Mouse (Mus musculus): Measurements from ENCODE around the gene Hist1h4a. TPM values are rescaled to one million over a fixed set of nuclear protein-coding genes. Genes with fewer than 3 reads are reported as not detected.

Gene Hist1h4a
- polyA plus RNA-seq, 1 experiment from 2014 or later = not detected

GRCm38 (mm10) chr13:23760240-23760971 lies 624 bp downstream of the Hist1h4a start:
- WGBS = 2% methylated on average over 20 of the region's 27 CpGs
- DNase-seq (ENCODE audit: low spot score) = peak; percentile 41
- Histone ChIP-seq H3K27ac (ENCODE audit: low read depth, low read length) (peak overlapping the region; percentile 72), H3K4me3 (ENCODE audit: low read depth, low read length) (peak overlapping the region; percentile 50), H3K9me3 (ENCODE audit: control insufficient read depth, low read length) (no peaks in the 10 kb centered on the region), H3K4me1 (ENCODE audit: control insufficient read depth, insufficient read depth, low read length) (peaks cover 3% of the 10 kb centered on the region; the same call in 1 of the 2 replicates), H3K4me2 (ENCODE audit: low read depth) (peak overlapping the region; percentile 70), H3K9ac (ENCODE audit: low read length) (peak overlapping the region; percentile 57), H3K36me3 (ENCODE audit: control insufficient read depth, insufficient read depth, low read length) (no peaks in the 10 kb centered on the region), H3K27me3 (ENCODE audit: control insufficient read depth, insufficient read depth, low read length) (no peaks in the 10 kb centered on the region)
- ATAC-seq (ENCODE audit: insufficient read depth, low FRiP score, low TSS enrichment) = peak; percentile 1; the same call in 1 of the 2 replicates

- peaks cover 3% of the 10 kb centered on the region; the same call in 1 of the 2 replicates for H3K4me1 ChIP-seq (ENCODE audit: control insufficient read depth, insufficient read depth, low read length)
- no peaks in the 10 kb centered on the region for H3K27me3 ChIP-seq (ENCODE audit: control insufficient read depth, insufficient read depth, low read length)
- no peaks in the 10 kb centered on the region for H3K36me3 ChIP-seq (ENCODE audit: control insufficient read depth, insufficient read depth, low read length)
- ATAC-seq (ENCODE audit: insufficient read depth, low FRiP score, low TSS enrichment) = no peak
- peak overlapping the region; percentile 72 for H3K27ac ChIP-seq (ENCODE audit: low read depth, low read length)
- WGBS = 69% methylated on average over 1 of the region's 1 CpGs
- no peak overlapping the region for H3K4me3 ChIP-seq (ENCODE audit: low read depth, low read length)
- no peak for DNase-seq (ENCODE audit: low spot score)
- no peaks in the 10 kb centered on the region for H3K9me3 ChIP-seq (ENCODE audit: control insufficient read depth, low read length)
- H3K9ac ChIP-seq (ENCODE audit: low read length) = 0 out of 2 replicates have a peak overlapping the region, but pooled peaks have one; percentile 57
- peak overlapping the region; percentile 70 for H3K4me2 ChIP-seq (ENCODE audit: low read depth)
Observed at GRCm38 (mm10) chr13:23759916-23760239, 1.2 kb downstream of the Hist1h4a start.

GRCm38 (mm10) chr13:23759251-23759771 lies 1.7 kb downstream of the Hist1h4a start:
- H3K4me1 ChIP-seq (ENCODE audit: control insufficient read depth, insufficient read depth, low read length) = peaks cover 3% of the 10 kb centered on the region; the same call in 1 of the 2 replicates
- H3K36me3 ChIP-seq (ENCODE audit: control insufficient read depth, insufficient read depth, low read length) = no peaks in the 10 kb centered on the region
- no peak overlapping the region for H3K9ac ChIP-seq (ENCODE audit: low read length)
- H3K4me2 ChIP-seq (ENCODE audit: low read depth) = no peak overlapping the region
- 55% methylated on average over 3 of the region's 3 CpGs for WGBS
- DNase-seq (ENCODE audit: low spot score) (no peak), ATAC-seq (ENCODE audit: insufficient read depth, low FRiP score, low TSS enrichment) (no peak)
- no peak overlapping the region for H3K4me3 ChIP-seq (ENCODE audit: low read depth, low read length)
- no peaks in the 10 kb centered on the region for H3K9me3 ChIP-seq (ENCODE audit: control insufficient read depth, low read length)
- H3K27me3 ChIP-seq (ENCODE audit: control insufficient read depth, insufficient read depth, low read length) = no peaks in the 10 kb centered on the region
- H3K27ac ChIP-seq (ENCODE audit: low read depth, low read length) = no peak overlapping the region

- Histone ChIP-seq H3K4me2 (ENCODE audit: low read depth) (no peak overlapping the region; the same call in 1 of the 2 replicates), H3K36me3 (ENCODE audit: control insufficient read depth, insufficient read depth, low read length) (no peaks in the 10 kb centered on the region), H3K9ac (ENCODE audit: low read length) (no peak overlapping the region), H3K27me3 (ENCODE audit: control insufficient read depth, insufficient read depth, low read length) (no peaks in the 10 kb centered on the region), H3K4me3 (ENCODE audit: low read depth, low read length) (no peak overlapping the region), H3K9me3 (ENCODE audit: control insufficient read depth, low read length) (no peaks in the 10 kb centered on the region), H3K27ac (ENCODE audit: low read depth, low read length) (0 out of 2 replicates have a peak overlapping the region, but pooled peaks have one; percentile 27), H3K4me1 (ENCODE audit: control insufficient read depth, insufficient read depth, low read length) (peaks cover 3% of the 10 kb centered on the region; the same call in 1 of the 2 replicates)
- 46% methylated on average over 3 of the region's 3 CpGs for WGBS
- no peak for ATAC-seq (ENCODE audit: insufficient read depth, low FRiP score, low TSS enrichment)
- no peak for DNase-seq (ENCODE audit: low spot score)
Observed at GRCm38 (mm10) chr13:23757921-23758320, 3.1 kb downstream of the Hist1h4a start.

- Histone ChIP-seq H3K36me3 (ENCODE audit: control insufficient read depth, insufficient read depth, low read length) (no peaks in the 10 kb centered on the region), H3K9ac (ENCODE audit: low read length) (peak overlapping the region; percentile 54), H3K4me1 (ENCODE audit: control insufficient read depth, insufficient read depth, low read length) (peaks cover 3% of the 10 kb centered on the region; the same call in 1 of the 2 replicates), H3K9me3 (ENCODE audit: control insufficient read depth, low read length) (no peaks in the 10 kb centered on the region), H3K4me2 (ENCODE audit: low read depth) (peak overlapping the region; percentile 50), H3K27me3 (ENCODE audit: control insufficient read depth, insufficient read depth, low read length) (no peaks in the 10 kb centered on the region), H3K4me3 (ENCODE audit: low read depth, low read length) (peak overlapping the region; percentile 34), H3K27ac (ENCODE audit: low read depth, low read length) (peak overlapping the region; percentile 80)
- ATAC-seq (ENCODE audit: insufficient read depth, low FRiP score, low TSS enrichment) (peak; percentile 4; the same call in 1 of the 2 replicates), DNase-seq (ENCODE audit: low spot score) (peak; percentile 61)
- 2% methylated on average over 17 of the region's 23 CpGs for WGBS
Observed at GRCm38 (mm10) chr13:23757211-23757773, 3.7 kb downstream of the Hist1h4a start.

GRCm38 (mm10) chr13:23756790-23757189 lies 4.2 kb downstream of the Hist1h4a start, which contains the start of gene Hist1h4b:
Gene Hist1h4b, plus strand, starts transcription at chr13:23757013.
- 0% methylated on average over 15 of the region's 22 CpGs for WGBS

GRCm38 (mm10) chr13:23755000-23755399 lies 6.0 kb downstream of the Hist1h4a start:
- Histone ChIP-seq H3K4me2 (ENCODE audit: low read depth) (no peak overlapping the region), H3K4me3 (ENCODE audit: low read depth, low read length) (no peak overlapping the region), H3K4me1 (ENCODE audit: control insufficient read depth, insufficient read depth, low read length) (peaks cover 3% of the 10 kb centered on the region; the same call in 1 of the 2 replicates), H3K9ac (ENCODE audit: low read length) (no peak overlapping the region), H3K27me3 (ENCODE audit: control insufficient read depth, insufficient read depth, low read length) (no peaks in the 10 kb centered on the region), H3K9me3 (ENCODE audit: control insufficient read depth, low read length) (no peaks in the 10 kb centered on the region), H3K36me3 (ENCODE audit: control insufficient read depth, insufficient read depth, low read length) (no peaks in the 10 kb centered on the region), H3K27ac (ENCODE audit: low read depth, low read length) (no peak overlapping the region)
- ATAC-seq (ENCODE audit: insufficient read depth, low FRiP score, low TSS enrichment) = no peak
- DNase-seq (ENCODE audit: low spot score) = no peak

More at GRCm38 (mm10) chr13:23756790-23757189, 4.2 kb downstream of the Hist1h4a start, which contains the start of gene Hist1h4b:
- Histone ChIP-seq H3K9me3 (ENCODE audit: control insufficient read depth, low read length) (no peaks in the 10 kb centered on the region), H3K4me2 (ENCODE audit: low read depth) (peak within 1 kb of the TSS; percentile 50), H3K36me3 (ENCODE audit: control insufficient read depth, insufficient read depth, low read length) (no peaks in the 10 kb centered on the region), H3K27me3 (ENCODE audit: control insufficient read depth, insufficient read depth, low read length) (no peaks in the 10 kb centered on the region), H3K27ac (ENCODE audit: low read depth, low read length) (peak within 1 kb of the TSS; percentile 80), H3K4me1 (ENCODE audit: control insufficient read depth, insufficient read depth, low read length) (peaks cover 3% of the 10 kb centered on the region; the same call in 1 of the 2 replicates), H3K9ac (ENCODE audit: low read length) (peak within 1 kb of the TSS; percentile 54), H3K4me3 (ENCODE audit: low read depth, low read length) (peak within 1 kb of the TSS; percentile 34)
- ATAC-seq (ENCODE audit: insufficient read depth, low FRiP score, low TSS enrichment) (peak; percentile 60), DNase-seq (ENCODE audit: low spot score) (peak; percentile 86)

- 0 out of 2 replicates have a peak overlapping the region, but pooled peaks have one; percentile 35 for H3K27ac ChIP-seq (ENCODE audit: low read depth, low read length)
- peaks cover 3% of the 10 kb centered on the region; the same call in 1 of the 2 replicates for H3K4me1 ChIP-seq (ENCODE audit: control insufficient read depth, insufficient read depth, low read length)
- H3K4me3 ChIP-seq (ENCODE audit: low read depth, low read length) = no peak overlapping the region
- WGBS = 62% methylated on average over 4 of the region's 4 CpGs
- no peaks in the 10 kb centered on the region for H3K9me3 ChIP-seq (ENCODE audit: control insufficient read depth, low read length)
- no peak overlapping the region for H3K4me2 ChIP-seq (ENCODE audit: low read depth)
- H3K9ac ChIP-seq (ENCODE audit: low read length) = no peak overlapping the region
- no peak for DNase-seq (ENCODE audit: low spot score)
- no peaks in the 10 kb centered on the region for H3K36me3 ChIP-seq (ENCODE audit: control insufficient read depth, insufficient read depth, low read length)
- no peaks in the 10 kb centered on the region for H3K27me3 ChIP-seq (ENCODE audit: control insufficient read depth, insufficient read depth, low read length)
- no peak for ATAC-seq (ENCODE audit: insufficient read depth, low FRiP score, low TSS enrichment)
Observed at GRCm38 (mm10) chr13:23753314-23754078, 7.5 kb downstream of the Hist1h4a start.

All from neural tube, embryonic 11.5 days (tissue).